Mouse (Mus musculus) kidney, embryonic 14.5 days (tissue): ENCODE data around the gene Clec2g. TPM values are rescaled to one million over a fixed set of nuclear protein-coding genes. Genes with fewer than 3 reads are reported as not detected.
"Not testable (repeated sequence)": the region's sequence is repeated elsewhere in the genome, so short reads cannot be mapped to it uniquely, and the experiment has no call there.

Experiments used
- ATAC-seq: fragments of 200-750 bp; cut with Nextera tagmentation; 2 replicates; pipeline ENCODE4 v1.8.0; 2017; ENCODE audit warnings: moderate number of reproducible peaks, mild to moderate bottlenecking, moderate TSS enrichment, moderate library complexity; ENCODE audit not compliant: low FRiP score, low TSS enrichment
- H3K27ac ChIP-seq: fragments of 300-500 bp; sonication (generic); 2 replicates; pipeline ENCODE4 v1.5.1; 2014; ENCODE audit warnings: low read depth, mild to moderate bottlenecking, low read length, moderate library complexity, mixed read lengths
- H3K27me3 ChIP-seq: fragments of 300-500 bp; sonication (generic); 2 replicates; pipeline ENCODE4 v1.6.1; 2014; ENCODE audit warnings: mild to moderate bottlenecking, low read length; ENCODE audit not compliant: control insufficient read depth, insufficient read depth
- H3K36me3 ChIP-seq: fragments of 300-500 bp; sonication (generic); 2 replicates; pipeline ENCODE4 v1.6.1; 2014; ENCODE audit warnings: low read length, mixed read lengths; ENCODE audit not compliant: control insufficient read depth, insufficient read depth
- H3K4me1 ChIP-seq: fragments of 300-500 bp; sonication (generic); 2 replicates; pipeline ENCODE4 v1.6.1; 2014; ENCODE audit warnings: low read length, mixed read lengths; ENCODE audit not compliant: control insufficient read depth, insufficient read depth
- H3K4me2 ChIP-seq: fragments of 300-500 bp; sonication (generic); replicated peaks from 2 replicates; pipeline ENCODE4 v1.6.1; 2014; ENCODE audit warnings: low read depth, mild to moderate bottlenecking, low read length
- H3K4me3 ChIP-seq: fragments of 300-500 bp; sonication (generic); 2 replicates; pipeline ENCODE4 v1.5.1; 2014; ENCODE audit warnings: mild to moderate bottlenecking, low read length
- H3K9ac ChIP-seq: fragments of 300-500 bp; sonication (generic); 2 replicates; pipeline ENCODE4 v1.6.1; 2014; ENCODE audit warnings: low read depth, mild to moderate bottlenecking, low read length, moderate library complexity
- H3K9me3 ChIP-seq: fragments of 300-500 bp; sonication (generic); 2 replicates; pipeline ENCODE4 v1.6.1; 2016; ENCODE audit warnings: low read length; ENCODE audit not compliant: control insufficient read depth
- whole genome bisulfite sequencing: fragments of 180-500 bp; shearing (Covaris S2); extraction: QIAGEN DNeasy Blood & Tissue Kit; methylation state at CpG from one replicate; pipeline ENCODE4 v1.1.7; 2014; 5-methylcytosine and 5-hydroxymethylcytosine counted together
- polyA plus RNA-seq: library from polyadenylated mRNA; unstranded; fragments of >200 nt; fragmentation: Nextera tagmentation; extraction: Ambion mirVana; gene quantifications from 2 replicates; pipeline ENCODE4 v1.2.1, GENCODE M21; 2014

Clec2g gene
- polyA plus RNA-seq, 1 experiment from 2014 or later: not detected

DNA sequence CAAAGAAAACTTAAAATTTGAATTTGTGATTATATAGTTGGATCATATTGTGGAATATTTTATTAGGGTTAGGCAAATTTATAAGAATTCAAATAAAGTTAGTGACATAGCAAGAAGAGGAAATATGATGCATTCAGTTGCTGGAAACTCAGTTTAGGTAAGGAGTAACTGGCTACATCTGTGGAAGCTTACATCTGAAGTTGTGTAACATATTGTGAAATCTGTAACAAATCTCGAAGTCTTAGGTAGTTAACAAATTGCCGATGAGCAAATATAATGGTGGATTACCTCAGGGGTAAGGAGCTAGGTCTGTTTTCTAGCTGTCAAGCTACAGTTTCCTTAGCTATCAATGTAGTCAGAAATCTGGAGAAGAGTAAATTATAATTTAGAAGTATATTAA, 16.9 kb upstream of the Clec2g start:
- no peak overlapping the region for H3K9ac ChIP-seq
- H3K4me2 ChIP-seq: no peak overlapping the region
- H3K36me3 ChIP-seq: no peaks in the 10 kb centered on the region
- H3K9me3 ChIP-seq: no peaks in the 10 kb centered on the region
- no peaks in the 10 kb centered on the region for H3K4me1 ChIP-seq
- WGBS: 91% methylated on average over 2 of the region's 2 CpGs
- H3K27me3 ChIP-seq: no peaks in the 10 kb centered on the region
- no peak overlapping the region for H3K4me3 ChIP-seq
- no peak overlapping the region for H3K27ac ChIP-seq
- ATAC-seq: no peak

DNA sequence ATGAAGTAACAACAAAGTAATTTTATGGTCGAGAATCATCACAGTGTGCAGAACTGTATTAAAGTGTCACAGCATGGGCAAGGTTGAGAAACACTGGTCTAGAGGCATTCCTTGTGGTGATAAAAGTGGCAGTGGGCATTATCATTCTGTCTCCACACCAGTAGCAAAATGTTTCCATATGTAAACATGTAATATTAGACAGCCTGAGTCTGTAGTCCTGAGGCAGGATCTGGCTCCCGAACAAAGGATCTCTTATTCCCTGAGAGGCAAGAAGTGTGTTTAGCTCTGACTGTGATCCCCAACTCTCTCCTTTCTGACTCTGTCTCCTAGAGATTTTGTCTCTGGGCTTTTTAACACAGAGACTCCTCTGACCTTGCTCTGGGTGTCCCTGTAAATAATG, 1.1 kb upstream of the Clec2g start:
- Histone ChIP-seq H3K27ac (no peak overlapping the region), H3K9ac (no peak overlapping the region), H3K4me3 (no peak overlapping the region), H3K36me3 (no peaks in the 10 kb centered on the region), H3K4me1 (no peaks in the 10 kb centered on the region), H3K4me2 (no peak overlapping the region), H3K9me3 (no peaks in the 10 kb centered on the region), H3K27me3 (no peaks in the 10 kb centered on the region)
- 86% methylated on average over 2 of the region's 2 CpGs for WGBS
- no peak for ATAC-seq

DNA sequence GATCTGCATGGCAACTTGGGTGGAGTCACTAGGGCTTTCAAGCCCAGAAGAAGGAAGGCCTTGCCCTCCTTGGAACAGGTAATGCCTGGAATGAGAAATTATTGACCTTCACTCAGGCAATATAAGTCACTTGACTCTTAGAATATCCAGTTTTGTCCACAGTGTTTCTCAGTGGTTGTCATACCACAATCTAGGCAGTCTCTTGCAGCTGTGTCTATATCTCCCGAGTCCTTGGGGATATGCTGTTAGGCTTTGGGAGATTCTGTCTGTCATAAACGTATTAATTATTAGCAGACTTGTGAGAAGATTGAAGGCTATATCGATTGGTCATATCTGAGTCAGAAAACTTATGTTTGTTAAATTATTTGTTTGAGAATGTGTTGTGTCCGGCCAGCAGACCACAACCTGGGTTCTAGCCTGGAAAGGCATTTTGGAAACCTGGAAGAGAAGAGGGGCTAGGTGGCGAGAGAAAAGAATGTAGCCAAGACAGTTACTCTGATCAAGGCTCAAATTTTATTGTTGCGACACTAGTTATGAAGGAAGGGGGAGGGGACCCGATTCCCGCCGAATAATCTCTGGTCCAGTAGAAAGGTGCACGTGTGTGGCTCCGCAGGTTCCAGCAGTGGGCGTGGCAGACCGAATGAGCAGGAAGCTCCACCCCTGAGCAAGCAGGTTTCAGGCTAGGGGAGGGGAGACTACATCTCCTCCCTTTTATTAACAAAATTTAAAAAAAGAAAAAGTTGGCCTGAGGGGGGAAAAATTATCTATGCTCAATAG, 1.9 kb downstream of the Clec2g start:
- H3K4me3 ChIP-seq, H3K9me3 ChIP-seq, H3K36me3 ChIP-seq, H3K4me1 ChIP-seq, ATAC-seq, H3K4me2 ChIP-seq, H3K27ac ChIP-seq, H3K27me3 ChIP-seq, H3K9ac ChIP-seq: not testable (repeated sequence)
- 93% methylated on average over 4 of the region's 13 CpGs for WGBS

DNA sequence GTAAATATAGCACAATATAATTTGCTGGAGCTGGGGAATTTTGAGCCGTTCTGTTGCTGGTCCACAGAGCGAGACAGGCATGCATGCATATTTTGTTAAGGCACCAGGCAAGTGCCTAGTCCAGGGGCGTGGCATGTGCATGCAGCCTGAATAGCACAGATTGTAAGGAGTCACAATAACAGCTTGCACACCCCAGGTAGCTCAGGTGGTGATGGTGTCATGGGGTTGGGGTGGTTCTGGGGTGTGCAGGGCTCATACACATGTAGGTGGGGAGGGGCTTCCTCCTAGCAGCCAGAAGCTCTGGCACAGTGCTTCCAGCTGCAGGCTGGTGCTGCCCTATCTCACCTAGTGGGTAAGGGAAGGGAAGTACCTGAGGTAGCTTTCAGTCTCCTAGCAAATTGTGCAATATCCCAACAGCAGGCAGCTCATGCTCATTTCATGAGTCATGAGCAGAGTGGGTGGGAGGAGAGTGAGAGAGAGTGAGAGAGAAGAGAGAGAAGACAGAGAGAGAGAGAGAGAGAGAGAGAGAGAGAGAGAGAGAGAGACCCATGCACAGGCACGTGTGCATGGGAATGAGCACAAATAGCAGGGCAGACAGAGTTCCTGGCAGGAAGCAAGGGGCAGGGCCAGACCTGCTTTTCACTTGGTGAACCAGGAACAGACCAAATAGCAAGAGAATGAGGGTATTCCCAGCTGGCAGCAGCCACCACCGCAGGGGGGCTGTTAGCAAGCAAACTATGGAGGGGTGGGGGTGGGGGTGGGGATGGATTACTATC, 7.7 kb downstream of the Clec2g start:
- H3K9me3 ChIP-seq: peaks cover 6% of the 10 kb centered on the region
- no peaks in the 10 kb centered on the region for H3K4me1 ChIP-seq
- no peak for ATAC-seq
- 84% methylated on average over 5 of the region's 5 CpGs for WGBS
- H3K4me3 ChIP-seq: no peak overlapping the region
- H3K27me3 ChIP-seq: no peaks in the 10 kb centered on the region
- no peaks in the 10 kb centered on the region for H3K36me3 ChIP-seq
- no peak overlapping the region for H3K27ac ChIP-seq
- no peak overlapping the region for H3K9ac ChIP-seq
- H3K4me2 ChIP-seq: no peak overlapping the region

DNA sequence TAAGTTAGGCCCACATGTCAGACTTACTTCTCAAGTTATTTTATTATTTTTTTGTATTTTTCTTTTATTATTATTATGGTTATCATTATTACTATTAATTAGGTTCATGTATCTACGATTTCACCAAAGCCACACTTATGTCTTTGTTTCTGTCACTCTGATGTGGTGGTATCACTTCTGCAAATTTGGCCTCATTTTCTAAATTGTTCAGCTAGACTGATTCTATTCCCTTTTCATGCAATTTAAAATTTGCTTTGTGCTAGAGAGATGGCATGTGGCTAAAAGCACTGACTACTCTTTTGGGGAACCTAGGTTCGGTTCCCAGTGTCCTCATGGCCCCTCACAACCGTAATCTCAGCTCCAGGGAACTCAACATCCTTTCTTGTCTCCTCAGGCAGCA, 11.4 kb downstream of the Clec2g start:
- Histone ChIP-seq H3K4me3 (no peak overlapping the region), H3K4me1 (no peaks in the 10 kb centered on the region), H3K9me3 (peaks cover 6% of the 10 kb centered on the region), H3K4me2 (no peak overlapping the region), H3K27me3 (no peaks in the 10 kb centered on the region), H3K9ac (no peak overlapping the region), H3K36me3 (no peaks in the 10 kb centered on the region), H3K27ac (no peak overlapping the region)
- ATAC-seq: no peak
- WGBS: 82% methylated on average over 3 of the region's 3 CpGs

DNA sequence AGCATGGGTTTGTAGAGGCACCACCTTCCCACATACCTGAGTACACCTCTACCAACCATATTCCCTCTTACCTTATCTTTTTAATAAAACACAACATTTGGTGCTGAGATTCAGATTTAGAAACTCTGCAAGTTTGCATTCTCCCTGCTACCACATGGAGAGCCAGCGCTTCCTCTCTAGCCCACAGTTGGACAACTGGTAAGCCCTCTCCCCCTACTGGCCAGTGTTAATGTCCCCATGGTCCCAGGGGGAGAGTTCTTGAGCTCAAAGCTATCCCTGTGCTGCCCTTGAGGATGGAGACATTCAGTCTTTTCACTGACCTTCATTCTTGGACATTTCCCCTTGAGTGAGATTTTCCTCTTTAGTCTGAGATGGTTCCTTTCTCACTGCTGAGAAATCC, 26.9 kb downstream of the Clec2g start:
- Histone ChIP-seq H3K36me3 (no peaks in the 10 kb centered on the region), H3K27ac (no peak overlapping the region), H3K4me3 (no peak overlapping the region), H3K9me3 (no peaks in the 10 kb centered on the region), H3K27me3 (no peaks in the 10 kb centered on the region), H3K4me1 (no peaks in the 10 kb centered on the region), H3K4me2 (no peak overlapping the region), H3K9ac (no peak overlapping the region)
- WGBS: 86% methylated on average over 1 of the region's 1 CpGs
- ATAC-seq: no peak

DNA sequence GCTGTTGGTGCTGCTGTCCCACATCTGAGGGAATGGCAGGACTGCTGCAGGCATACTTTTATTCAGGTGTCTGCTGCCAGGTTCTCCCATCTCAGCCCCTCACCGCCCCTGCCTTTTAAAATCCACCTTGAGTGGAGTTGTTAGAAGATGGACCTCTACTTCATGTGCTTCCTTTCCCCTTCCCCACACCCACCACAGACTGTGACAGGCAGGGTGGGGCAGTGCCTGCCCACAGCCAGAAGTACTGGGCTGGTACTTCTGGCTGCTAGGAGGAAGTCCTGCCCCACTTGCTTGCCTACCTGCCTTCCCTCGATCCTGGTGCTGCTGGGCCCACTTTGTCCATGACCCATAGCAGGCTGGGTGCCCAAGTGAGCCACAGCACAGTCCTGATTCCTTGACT, 27.9 kb downstream of the Clec2g start:
- H3K9ac ChIP-seq, ATAC-seq, H3K4me3 ChIP-seq, H3K4me1 ChIP-seq, H3K9me3 ChIP-seq, H3K36me3 ChIP-seq, H3K4me2 ChIP-seq, H3K27ac ChIP-seq, H3K27me3 ChIP-seq: not testable (repeated sequence)
- WGBS: 74% methylated on average over 2 of the region's 2 CpGs

DNA sequence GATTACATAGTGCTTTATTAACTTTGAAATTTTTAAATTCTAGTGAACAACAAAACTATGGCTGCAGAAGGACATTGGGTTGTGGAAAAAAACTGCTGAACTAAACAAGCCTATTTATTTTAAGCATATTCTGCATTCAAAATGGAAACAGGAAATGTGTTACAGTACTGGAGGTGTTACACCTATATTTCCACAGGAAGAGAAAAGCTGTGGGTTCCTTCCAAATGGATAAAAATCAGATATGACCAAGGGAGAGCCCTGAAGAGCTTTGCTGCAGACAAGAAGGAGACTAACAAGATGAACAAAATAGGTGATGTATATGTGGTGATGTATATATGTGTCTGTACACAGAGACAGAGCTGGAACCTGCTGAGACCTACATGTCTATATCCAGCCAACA, 30.3 kb downstream of the Clec2g start:
- H3K27ac ChIP-seq: no peak overlapping the region
- no peaks in the 10 kb centered on the region for H3K36me3 ChIP-seq
- no peak overlapping the region for H3K4me2 ChIP-seq
- H3K4me1 ChIP-seq: no peaks in the 10 kb centered on the region
- no peak for ATAC-seq
- no peak overlapping the region for H3K4me3 ChIP-seq
- H3K9me3 ChIP-seq: no peaks in the 10 kb centered on the region
- H3K9ac ChIP-seq: no peak overlapping the region
- no peaks in the 10 kb centered on the region for H3K27me3 ChIP-seq

DNA sequence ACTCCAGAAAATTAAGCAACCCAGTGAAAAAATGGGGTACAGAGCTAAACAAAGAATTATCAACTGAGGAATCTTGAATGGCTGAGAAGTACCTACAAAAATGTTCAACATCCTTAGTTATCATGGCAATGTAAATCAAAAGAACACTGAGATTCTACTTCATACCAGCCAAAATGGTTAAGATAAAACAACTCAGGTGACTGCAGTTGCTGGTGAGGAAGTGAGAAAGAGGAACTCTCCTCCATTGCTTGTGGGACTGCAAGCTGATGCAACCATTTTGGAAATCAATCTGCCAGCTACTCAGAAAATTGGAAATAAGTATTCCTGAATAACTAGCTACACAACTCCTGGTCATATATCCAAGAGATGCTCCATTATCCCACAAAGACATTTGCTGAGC, 34.3 kb downstream of the Clec2g start:
- H3K4me1 ChIP-seq: no peaks in the 10 kb centered on the region
- no peaks in the 10 kb centered on the region for H3K9me3 ChIP-seq
- no peaks in the 10 kb centered on the region for H3K27me3 ChIP-seq
- H3K27ac ChIP-seq: no peak overlapping the region
- ATAC-seq: no peak
- H3K9ac ChIP-seq: no peak overlapping the region
- no peak overlapping the region for H3K4me2 ChIP-seq
- H3K4me3 ChIP-seq: no peak overlapping the region
- H3K36me3 ChIP-seq: no peaks in the 10 kb centered on the region
